Mouse (Mus musculus): ENCODE data around the gene Irs3. TPM values are rescaled to one million over a fixed set of nuclear protein-coding genes. Genes with fewer than 3 reads are reported as not detected.
"Not testable (repeated sequence)": the region's sequence is repeated elsewhere in the genome, so short reads cannot be mapped to it uniquely, and the experiment has no call there.

Irs3 gene
- polyA plus RNA-seq, 1 experiment from 2014 or later, result 0.09 TPM

- Histone ChIP-seq H3K9me3 (ENCODE audit: control insufficient read depth, low read length) (no peaks in the 10 kb centered on the region), H3K4me3 (replicated peaks; ENCODE audit: low read length) (no peak overlapping the region), H3K4me1 (replicated peaks; ENCODE audit: control insufficient read depth, insufficient read depth, low read length) (peaks cover 26% of the 10 kb centered on the region), H3K27me3 (replicated peaks; ENCODE audit: control insufficient read depth, insufficient read depth, low read length) (no peaks in the 10 kb centered on the region), H3K9ac (replicated peaks; ENCODE audit: low read depth, low read length) (no peak overlapping the region; the same call in 1 of the 2 replicates), H3K4me2 (ENCODE audit: low read length) (no peak overlapping the region), H3K27ac (ENCODE audit: low read length) (no peak overlapping the region), H3K36me3 (ENCODE audit: control insufficient read depth, insufficient read depth) (peaks cover 5% of the 10 kb centered on the region; the same call in 1 of the 2 replicates)
- ATAC-seq, result no peak
- WGBS, result 78% methylated on average over 9 of the region's 9 CpGs
Observed at GRCm38 (mm10) chr5:137631171-137631570, 14.3 kb downstream of the Irs3 start.

GRCm38 (mm10) chr5:137630602-137631001 lies 14.9 kb downstream of the Irs3 start:
- ATAC-seq, result no peak
- H3K27me3 ChIP-seq (replicated peaks; ENCODE audit: control insufficient read depth, insufficient read depth, low read length), result no peaks in the 10 kb centered on the region
- 59% methylated on average over 3 of the region's 3 CpGs for WGBS
- peak overlapping the region; percentile 94; the same call in 1 of the 2 replicates for H3K4me2 ChIP-seq (ENCODE audit: low read length)
- H3K4me1 ChIP-seq (replicated peaks; ENCODE audit: control insufficient read depth, insufficient read depth, low read length), result peaks cover 26% of the 10 kb centered on the region
- H3K9ac ChIP-seq (replicated peaks; ENCODE audit: low read depth, low read length), result no peak overlapping the region; the same call in 1 of the 2 replicates
- no peak overlapping the region for H3K27ac ChIP-seq (ENCODE audit: low read length)
- H3K36me3 ChIP-seq (ENCODE audit: control insufficient read depth, insufficient read depth), result 0 out of 2 replicates have a peak, but pooled peaks cover 2% of the 10 kb centered on the region
- no peaks in the 10 kb centered on the region for H3K9me3 ChIP-seq (ENCODE audit: control insufficient read depth, low read length)
- H3K4me3 ChIP-seq (replicated peaks; ENCODE audit: low read length), result no peak overlapping the region

- peak overlapping the region; percentile 98 for H3K4me3 ChIP-seq (replicated peaks; ENCODE audit: low read length)
- peaks cover 26% of the 10 kb centered on the region for H3K4me1 ChIP-seq (replicated peaks; ENCODE audit: control insufficient read depth, insufficient read depth, low read length)
- H3K27me3 ChIP-seq (replicated peaks; ENCODE audit: control insufficient read depth, insufficient read depth, low read length), result no peaks in the 10 kb centered on the region
- H3K4me2 ChIP-seq (ENCODE audit: low read length), result peak overlapping the region; percentile 94
- peak overlapping the region; percentile 85 for H3K9ac ChIP-seq (replicated peaks; ENCODE audit: low read depth, low read length)
- H3K9me3 ChIP-seq (ENCODE audit: control insufficient read depth, low read length), result no peaks in the 10 kb centered on the region
- no peak overlapping the region; the same call in 1 of the 2 replicates for H3K27ac ChIP-seq (ENCODE audit: low read length)
- 22% methylated on average over 6 of the region's 6 CpGs for WGBS
- no peak for ATAC-seq
- H3K36me3 ChIP-seq (ENCODE audit: control insufficient read depth, insufficient read depth), result no peaks in the 10 kb centered on the region
Observed at GRCm38 (mm10) chr5:137629906-137630545, 15.5 kb downstream of the Irs3 start.

GRCm38 (mm10) chr5:137629306-137629721 lies 16.2 kb downstream of the Irs3 start:
- Histone ChIP-seq H3K9me3 (ENCODE audit: control insufficient read depth, low read length) (no peaks in the 10 kb centered on the region), H3K4me3 (replicated peaks; ENCODE audit: low read length) (peak overlapping the region; percentile 98), H3K4me2 (ENCODE audit: low read length) (peak overlapping the region; percentile 94), H3K9ac (replicated peaks; ENCODE audit: low read depth, low read length) (peak overlapping the region; percentile 85), H3K27me3 (replicated peaks; ENCODE audit: control insufficient read depth, insufficient read depth, low read length) (no peaks in the 10 kb centered on the region), H3K27ac (ENCODE audit: low read length) (peak overlapping the region; percentile 90), H3K4me1 (replicated peaks; ENCODE audit: control insufficient read depth, insufficient read depth, low read length) (peaks cover 26% of the 10 kb centered on the region), H3K36me3 (ENCODE audit: control insufficient read depth, insufficient read depth) (no peaks in the 10 kb centered on the region)
- 0% methylated on average over 23 of the region's 23 CpGs for WGBS
- ATAC-seq, result peak; percentile 0; the same call in 1 of the 2 replicates

GRCm38 (mm10) chr5:137628498-137629305 lies 16.8 kb downstream of the Irs3 start, which contains the start of the genes Fbxo24, Lrch4 and Gm20605:
Gene Fbxo24, minus strand, starts transcription at chr5:137629002.
Gene Lrch4, plus strand, starts transcription at chr5:137629121.
Gene Gm20605, plus strand, starts transcription at chr5:137629175.
- no peaks in the 10 kb centered on the region for H3K9me3 ChIP-seq (ENCODE audit: control insufficient read depth, low read length)
- H3K4me3 ChIP-seq (replicated peaks; ENCODE audit: low read length), result peak within 1 kb of the TSS; percentile 98
- peak within 1 kb of the TSS; percentile 94 for H3K27ac ChIP-seq (ENCODE audit: low read length)
- peaks cover 26% of the 10 kb centered on the region for H3K4me1 ChIP-seq (replicated peaks; ENCODE audit: control insufficient read depth, insufficient read depth, low read length)
- WGBS, result under 1% methylated on average over 45 of the region's 46 CpGs
- H3K36me3 ChIP-seq (ENCODE audit: control insufficient read depth, insufficient read depth), result no peaks in the 10 kb centered on the region
- H3K4me2 ChIP-seq (ENCODE audit: low read length), result peak within 1 kb of the TSS; percentile 94
- H3K9ac ChIP-seq (replicated peaks; ENCODE audit: low read depth, low read length), result peak within 1 kb of the TSS; percentile 85
- ATAC-seq, result peak; percentile 98
- H3K27me3 ChIP-seq (replicated peaks; ENCODE audit: control insufficient read depth, insufficient read depth, low read length), result no peaks in the 10 kb centered on the region

GRCm38 (mm10) chr5:137627991-137628390 lies 17.5 kb downstream of the Irs3 start:
- Histone ChIP-seq H3K9ac (replicated peaks; ENCODE audit: low read depth, low read length) (peak overlapping the region; percentile 79), H3K36me3 (ENCODE audit: control insufficient read depth, insufficient read depth) (no peaks in the 10 kb centered on the region), H3K27ac (ENCODE audit: low read length) (peak overlapping the region; percentile 94), H3K4me2 (ENCODE audit: low read length) (peak overlapping the region; percentile 84), H3K4me1 (replicated peaks; ENCODE audit: control insufficient read depth, insufficient read depth, low read length) (peaks cover 26% of the 10 kb centered on the region), H3K4me3 (replicated peaks; ENCODE audit: low read length) (peak overlapping the region; percentile 77), H3K9me3 (ENCODE audit: control insufficient read depth, low read length) (no peaks in the 10 kb centered on the region), H3K27me3 (replicated peaks; ENCODE audit: control insufficient read depth, insufficient read depth, low read length) (no peaks in the 10 kb centered on the region)
- WGBS, result 1% methylated on average over 9 of the region's 9 CpGs
- no peak for ATAC-seq

GRCm38 (mm10) chr5:137623937-137624530 lies 21.5 kb downstream of the Irs3 start:
- Histone ChIP-seq H3K4me2 (ENCODE audit: low read length) (no peak overlapping the region), H3K27ac (ENCODE audit: low read length) (no peak overlapping the region), H3K4me1 (replicated peaks; ENCODE audit: control insufficient read depth, insufficient read depth, low read length) (peaks cover 5% of the 10 kb centered on the region), H3K9ac (replicated peaks; ENCODE audit: low read depth, low read length) (no peak overlapping the region), H3K4me3 (replicated peaks; ENCODE audit: low read length) (no peak overlapping the region), H3K9me3 (ENCODE audit: control insufficient read depth, low read length) (no peaks in the 10 kb centered on the region), H3K27me3 (replicated peaks; ENCODE audit: control insufficient read depth, insufficient read depth, low read length) (no peaks in the 10 kb centered on the region), H3K36me3 (ENCODE audit: control insufficient read depth, insufficient read depth) (no peaks in the 10 kb centered on the region)
- WGBS, result 86% methylated on average over 11 of the region's 11 CpGs
- ATAC-seq, result no peak

- Histone ChIP-seq H3K4me1 (replicated peaks; ENCODE audit: control insufficient read depth, insufficient read depth, low read length) (no peaks in the 10 kb centered on the region), H3K27ac (ENCODE audit: low read length) (no peak overlapping the region), H3K4me2 (ENCODE audit: low read length) (no peak overlapping the region), H3K36me3 (ENCODE audit: control insufficient read depth, insufficient read depth) (no peaks in the 10 kb centered on the region), H3K9ac (replicated peaks; ENCODE audit: low read depth, low read length) (no peak overlapping the region), H3K27me3 (replicated peaks; ENCODE audit: control insufficient read depth, insufficient read depth, low read length) (no peaks in the 10 kb centered on the region), H3K9me3 (ENCODE audit: control insufficient read depth, low read length) (no peaks in the 10 kb centered on the region), H3K4me3 (replicated peaks; ENCODE audit: low read length) (no peak overlapping the region)
- 92% methylated on average over 7 of the region's 7 CpGs for WGBS
- no peak for ATAC-seq
Observed at GRCm38 (mm10) chr5:137615347-137615746, 30.2 kb downstream of the Irs3 start.

GRCm38 (mm10) chr5:137614921-137615320 lies 30.6 kb downstream of the Irs3 start:
- WGBS, result 92% methylated on average over 2 of the region's 2 CpGs
- not testable (repeated sequence) for H3K9ac ChIP-seq (replicated peaks; ENCODE audit: low read depth, low read length); H3K4me3 ChIP-seq (replicated peaks; ENCODE audit: low read length); H3K4me2 ChIP-seq (ENCODE audit: low read length); ATAC-seq; H3K27ac ChIP-seq (ENCODE audit: low read length); H3K4me1 ChIP-seq (replicated peaks; ENCODE audit: control insufficient read depth, insufficient read depth, low read length); H3K36me3 ChIP-seq (ENCODE audit: control insufficient read depth, insufficient read depth); H3K9me3 ChIP-seq (ENCODE audit: control insufficient read depth, low read length); H3K27me3 ChIP-seq (replicated peaks; ENCODE audit: control insufficient read depth, insufficient read depth, low read length)
